Mouse (Mus musculus): ENCODE data around the gene Acox2.
"Not testable (repeated sequence)": the region's sequence is repeated elsewhere in the genome, so short reads cannot be mapped to it uniquely, and the experiment has no call there.

The Acox2 gene

DNA sequence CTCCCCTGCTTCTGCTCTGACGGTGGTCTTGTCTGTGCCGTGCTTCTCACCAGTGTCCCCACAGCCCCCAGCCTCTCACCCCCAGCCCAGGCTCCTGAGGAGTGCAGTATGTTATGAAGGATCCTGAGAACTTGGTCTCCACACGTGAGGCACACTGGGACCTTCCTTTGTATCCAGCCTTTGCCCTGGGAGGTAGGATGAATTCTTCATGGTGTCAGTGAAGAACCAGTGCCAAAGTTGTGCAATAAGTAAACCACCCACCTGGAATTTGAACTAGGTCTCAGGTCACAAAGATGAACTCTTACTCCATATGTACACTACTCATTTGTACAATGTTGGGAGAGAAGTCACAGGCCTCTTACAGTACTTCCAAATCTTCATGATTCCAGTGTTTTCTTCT, at the start of gene Acox2:
Gene Acox2 (minus strand): TSS at position 188 of the 400 bp plus-strand sequence.
- peak; percentile 1 for DNase-seq (ENCODE audit: low read depth, low spot score)

DNA sequence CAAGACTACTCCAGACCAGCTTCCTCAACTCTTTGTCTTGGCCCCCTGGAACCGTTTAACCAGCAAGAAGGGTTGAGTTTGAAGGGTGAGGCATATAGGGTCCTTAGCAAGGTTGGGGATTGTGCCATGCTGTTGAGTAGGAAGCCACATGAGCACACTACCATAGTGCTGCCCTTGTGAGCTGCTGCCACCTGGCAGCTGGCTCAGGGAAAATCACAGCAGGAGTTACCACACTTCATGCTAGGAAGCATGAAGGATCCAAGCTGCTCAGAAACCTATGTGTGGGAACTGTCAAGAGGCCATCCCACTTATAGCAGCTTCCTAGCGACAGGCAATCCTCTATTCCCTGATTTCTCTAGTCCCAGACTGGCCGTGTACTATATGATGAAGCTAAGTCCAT, 49.5 kb upstream of the Acox2 start:
- DNase-seq (ENCODE audit: low read depth, low spot score), result no peak

DNA sequence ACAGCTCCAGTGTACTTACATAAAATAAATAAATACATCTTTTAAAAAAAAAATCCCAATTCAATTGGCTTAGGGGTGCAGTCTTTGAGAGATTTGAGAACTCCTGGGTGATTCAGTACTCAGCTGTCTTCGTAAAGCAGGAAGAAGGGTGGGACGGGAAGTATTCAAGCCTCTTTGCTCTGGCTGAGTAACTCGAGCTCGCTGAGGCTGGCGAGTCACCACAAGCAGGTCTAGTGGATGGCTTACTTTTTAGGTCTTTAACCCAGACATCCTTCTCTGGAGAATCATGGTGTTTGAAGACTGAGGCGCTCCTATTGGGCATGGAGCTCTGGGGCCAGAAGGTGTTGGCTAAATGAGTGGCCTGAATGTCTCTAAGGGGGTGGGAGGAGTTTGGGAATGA, 47.7 kb upstream of the Acox2 start:
- no peak for DNase-seq (ENCODE audit: low read depth, low spot score)

DNA sequence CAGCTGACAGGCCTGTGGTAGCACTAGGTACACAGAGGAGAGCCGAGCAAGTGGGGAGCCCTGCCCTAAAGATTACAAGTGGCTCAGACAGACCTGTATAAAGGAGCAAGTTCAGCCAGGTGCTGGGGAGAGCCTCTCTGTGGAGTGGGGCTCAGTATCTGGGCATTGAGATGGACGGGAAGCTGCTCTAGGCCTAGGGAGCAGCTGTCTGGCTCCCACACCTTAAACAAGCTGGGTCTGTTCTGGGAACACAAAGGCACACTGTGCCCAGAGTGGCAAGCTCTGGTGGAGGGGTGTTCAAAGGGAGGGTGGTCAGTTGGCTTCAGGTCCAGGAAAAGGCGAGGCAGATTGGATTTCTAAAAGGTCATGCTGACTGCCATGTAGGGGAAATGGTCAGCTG, 45.9 kb upstream of the Acox2 start:
- no peak for DNase-seq (ENCODE audit: low read depth, low spot score)

DNA sequence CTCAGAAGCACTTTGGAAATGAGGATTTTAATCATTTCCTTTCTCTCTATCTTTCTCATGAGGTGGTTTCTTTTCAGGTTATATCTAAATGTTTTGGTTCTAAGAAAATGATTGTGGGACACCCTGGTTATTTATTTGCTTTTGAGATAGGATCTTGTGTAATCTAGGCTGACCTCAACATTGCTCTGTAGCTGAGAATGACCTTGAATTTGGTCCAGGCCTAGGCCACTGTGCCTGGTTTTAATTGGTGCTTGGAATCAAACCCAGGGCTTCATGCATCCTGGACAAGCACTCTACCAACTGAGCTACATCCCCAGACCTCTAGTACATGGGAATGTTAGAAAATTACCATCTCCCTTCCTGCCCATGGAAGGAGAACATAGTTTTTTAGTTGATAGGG, 44.9 kb upstream of the Acox2 start:
- DNase-seq (ENCODE audit: low read depth, low spot score), result no peak

DNA sequence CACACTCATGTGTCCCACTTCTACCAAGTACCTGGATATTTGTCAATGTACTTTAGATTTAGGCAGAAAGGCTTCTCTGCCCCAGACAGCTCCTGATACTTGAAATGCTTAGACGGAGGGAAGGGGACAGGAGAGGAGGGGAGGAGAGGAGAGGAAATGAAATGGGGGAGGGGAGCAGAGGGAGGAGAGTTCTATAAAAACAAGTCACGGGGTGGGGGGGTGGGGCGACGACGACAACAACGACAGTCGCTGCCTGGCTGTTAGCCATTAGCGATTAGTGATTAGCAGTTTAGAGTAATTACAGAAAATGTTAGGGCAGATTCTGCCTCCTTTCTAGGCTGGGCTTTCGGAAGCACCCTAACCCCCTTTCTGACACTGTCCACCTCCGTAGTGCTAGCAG, 43.5 kb upstream of the Acox2 start:
- no peak for DNase-seq (ENCODE audit: low read depth, low spot score)

DNA sequence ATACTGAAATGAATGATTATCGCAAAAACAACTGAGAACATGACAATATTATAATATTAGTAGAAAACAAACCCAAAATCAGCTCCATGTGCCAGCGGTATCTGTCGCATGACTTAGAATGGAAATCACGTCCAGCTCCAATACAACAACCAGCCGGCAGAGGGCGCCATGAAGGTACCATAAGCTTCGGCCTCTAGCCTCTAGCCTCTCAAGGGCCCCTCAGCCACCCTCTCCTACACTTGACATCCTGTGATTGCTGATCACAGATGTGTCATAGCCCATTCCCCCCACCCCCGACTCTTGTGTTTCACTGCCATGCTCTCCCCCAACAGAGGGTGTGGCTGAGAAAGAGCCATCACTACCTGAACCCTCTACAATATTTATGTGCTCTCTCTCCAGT, 41.1 kb upstream of the Acox2 start:
- DNase-seq (ENCODE audit: low read depth, low spot score), result peak; percentile 79

DNA sequence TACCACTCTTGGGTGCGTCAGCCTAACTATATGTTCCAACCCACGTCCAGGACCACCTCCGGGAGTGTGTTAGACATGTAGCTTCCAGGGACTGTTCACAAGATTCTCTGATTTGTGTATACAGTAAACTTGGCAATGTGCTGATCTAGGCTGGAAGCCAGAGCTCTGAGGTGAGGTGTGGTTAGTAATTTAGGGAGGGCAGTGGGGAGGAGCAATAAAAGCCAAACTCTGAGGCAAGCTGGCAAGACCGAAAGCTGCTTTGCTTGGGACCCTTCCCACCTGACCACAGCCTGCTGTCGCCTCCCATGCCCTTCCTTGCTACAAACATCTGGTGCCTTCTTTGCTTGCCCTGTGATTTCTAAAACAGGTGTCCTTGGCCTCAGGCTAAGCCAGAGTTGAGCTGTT, 38.7 kb upstream of the Acox2 start:
- DNase-seq (ENCODE audit: low read depth, low spot score), result no peak

DNA sequence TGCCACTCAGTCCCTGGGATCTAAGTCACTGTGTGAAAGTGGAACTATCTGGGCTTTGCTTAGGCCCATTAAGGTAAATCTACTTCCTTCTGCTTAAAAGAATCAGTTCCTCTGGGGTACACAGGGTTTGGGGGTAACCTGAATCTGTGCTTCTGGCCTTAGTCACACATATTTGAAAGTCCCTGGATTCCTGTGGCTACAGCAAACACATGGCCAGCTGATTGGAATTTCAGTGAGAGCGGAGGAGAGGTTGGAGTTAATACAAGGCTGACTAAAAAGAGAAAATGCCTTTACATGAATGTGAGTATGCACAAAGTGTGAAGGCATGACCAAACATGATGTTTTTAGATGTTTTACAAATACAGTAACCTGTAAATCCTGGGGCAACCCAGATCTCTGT, 35.1 kb upstream of the Acox2 start:
- DNase-seq (ENCODE audit: low read depth, low spot score), result no peak

DNA sequence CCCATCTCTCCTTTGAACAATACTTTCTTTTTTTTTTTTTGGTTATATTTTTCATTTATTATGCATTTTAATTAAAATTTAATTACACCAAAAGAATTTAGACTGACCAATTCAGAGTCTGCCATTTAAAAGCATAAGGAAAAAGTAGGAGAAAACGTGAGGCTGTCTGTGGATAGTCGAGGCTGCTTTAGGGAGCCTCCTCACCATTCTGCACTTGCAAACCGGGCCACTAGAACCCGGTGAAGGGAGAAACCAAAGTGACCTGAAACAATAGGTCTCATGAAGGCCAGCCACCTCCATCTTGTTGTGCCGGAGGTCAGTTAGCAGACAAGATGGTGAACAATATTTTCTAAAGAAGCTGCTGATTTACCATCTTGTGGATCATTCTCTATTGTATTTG, 27.4 kb upstream of the Acox2 start:
- DNase-seq (ENCODE audit: low read depth, low spot score), result peak; percentile 47

DNA sequence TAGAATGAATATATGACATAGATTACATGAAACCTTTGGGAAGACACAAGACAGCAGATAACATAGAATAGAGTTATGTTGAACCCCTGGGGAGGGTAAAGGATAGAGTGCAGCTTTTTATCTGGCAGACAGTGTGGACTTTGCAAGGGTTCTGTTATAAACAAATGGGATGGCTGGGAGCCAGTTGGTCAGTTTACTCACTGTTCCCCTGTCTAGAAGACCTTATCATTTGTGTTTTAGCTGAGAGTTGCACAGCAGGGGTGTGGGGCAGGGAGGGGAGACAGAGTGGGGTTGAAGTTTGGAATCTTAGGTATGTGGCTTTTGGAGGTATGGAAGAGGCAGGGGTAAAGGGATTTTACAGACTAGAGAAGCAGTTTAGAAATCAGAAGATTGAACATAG, 24.6 kb upstream of the Acox2 start:
- DNase-seq (ENCODE audit: low read depth, low spot score), result peak; percentile 28

DNA sequence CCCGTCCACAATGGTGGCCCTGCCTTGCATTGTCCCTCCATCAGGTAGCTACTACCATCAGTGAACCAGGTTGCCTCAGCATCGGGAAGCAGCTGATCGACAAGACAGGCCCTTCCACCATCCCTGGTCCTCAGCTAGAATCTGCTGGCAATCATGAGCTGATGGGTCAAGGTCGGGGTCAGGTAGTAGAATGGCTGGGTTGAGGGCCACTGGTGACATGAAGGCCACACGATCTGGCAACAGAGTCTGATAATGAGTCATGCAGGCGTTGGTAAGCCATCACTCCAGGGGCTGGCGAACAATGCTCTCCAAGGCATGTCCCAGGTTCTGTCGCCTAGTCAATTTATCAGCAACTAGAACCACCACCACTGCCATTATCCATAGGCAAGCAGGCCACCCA, 12.1 kb upstream of the Acox2 start:
- DNase-seq (ENCODE audit: low read depth, low spot score), result not testable (repeated sequence)

DNA sequence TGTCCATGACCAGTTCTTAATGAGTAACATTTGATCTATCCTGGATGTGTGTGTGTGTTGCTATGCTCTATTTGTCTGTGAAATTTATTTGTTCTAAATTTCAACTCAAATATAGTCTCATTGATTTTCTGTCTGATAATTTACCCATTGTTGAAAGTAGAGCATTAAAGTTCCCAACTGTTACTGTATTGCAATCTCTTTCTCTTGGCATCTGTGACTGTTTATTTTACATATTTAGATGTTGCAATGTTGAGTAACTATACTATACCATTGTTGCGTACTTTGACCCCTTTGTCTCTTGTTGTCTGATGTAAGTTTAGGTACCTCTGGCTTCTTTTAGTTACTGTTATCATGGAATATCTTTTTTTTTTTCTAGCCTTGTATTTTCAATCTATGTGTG, 5.2 kb upstream of the Acox2 start:
- DNase-seq (ENCODE audit: low read depth, low spot score), result no peak

DNA sequence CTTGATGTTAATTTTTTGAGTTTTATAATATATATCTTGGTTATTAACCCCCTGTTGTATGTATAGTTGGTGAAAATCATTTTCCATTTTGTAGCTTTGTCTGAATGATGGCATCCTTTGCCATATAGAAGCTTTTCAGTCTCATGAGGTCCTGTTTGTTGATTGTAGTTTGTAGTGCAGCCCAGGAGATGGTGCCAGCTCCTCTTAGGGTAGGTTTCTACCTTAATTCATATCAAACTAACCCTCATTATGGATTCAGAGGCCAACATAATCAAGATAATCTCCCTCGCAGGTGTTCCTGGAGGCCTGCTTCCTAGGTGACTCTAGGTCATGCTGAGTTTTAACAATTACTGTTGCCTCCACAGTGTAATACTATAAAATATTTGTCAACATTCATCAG, 3.1 kb upstream of the Acox2 start:
- DNase-seq (ENCODE audit: low read depth, low spot score), result no peak

DNA sequence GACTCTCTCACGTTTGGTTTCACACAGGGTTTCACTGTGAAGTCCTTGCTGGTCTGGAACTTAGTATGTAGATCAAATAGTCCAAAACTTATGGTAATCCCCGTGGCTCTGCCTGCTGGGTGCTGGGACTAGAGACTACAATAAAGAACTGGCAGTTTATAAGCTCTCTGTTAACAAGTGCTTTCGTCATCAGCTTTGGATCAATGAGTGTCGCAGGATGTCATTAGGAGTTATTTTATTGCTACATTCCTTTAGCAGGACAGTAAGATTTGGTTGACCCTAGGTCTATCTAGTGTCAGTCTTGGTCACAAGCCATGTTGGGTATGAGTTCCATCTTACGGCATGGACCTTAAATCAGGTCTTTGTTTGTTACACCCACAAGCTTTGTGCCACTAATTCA, 1.1 kb upstream of the Acox2 start:
- DNase-seq (ENCODE audit: low read depth, low spot score), result no peak

DNA sequence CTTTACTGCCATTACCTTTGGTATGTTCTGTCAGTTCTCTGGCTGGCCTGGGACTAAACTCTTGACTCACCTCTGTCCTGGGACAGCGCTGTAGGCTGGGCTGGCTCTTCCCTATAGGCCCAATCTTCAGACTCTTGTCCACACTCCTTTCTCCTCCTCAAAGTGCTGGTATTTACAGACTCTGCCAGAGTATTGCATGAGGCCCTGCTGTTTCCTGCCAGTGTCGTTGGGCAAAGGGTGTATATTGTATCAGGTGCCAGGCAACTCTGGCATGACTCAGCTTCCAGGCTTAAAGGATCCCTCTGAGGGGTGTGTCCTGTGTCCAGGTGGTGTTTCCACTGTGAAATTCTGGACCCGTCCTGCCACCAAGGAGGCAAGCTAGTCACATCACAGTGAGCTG, 401 bp downstream of the Acox2 start:
- DNase-seq (ENCODE audit: low read depth, low spot score), result peak; percentile 1

DNA sequence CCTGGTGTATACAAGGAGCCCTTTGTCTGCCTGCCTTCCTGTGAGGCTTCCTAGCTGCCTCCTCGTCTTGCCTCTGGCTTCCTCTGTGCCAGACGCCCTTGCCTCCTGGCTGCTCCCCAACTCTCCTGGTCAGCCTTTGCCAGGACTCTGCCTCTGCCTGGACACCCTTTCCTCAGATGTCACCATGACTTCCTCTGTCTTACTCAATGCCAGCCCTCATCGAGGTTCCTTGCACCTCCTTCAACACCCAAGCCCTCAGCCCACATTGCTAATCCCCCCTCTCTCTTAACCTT, 872 bp downstream of the Acox2 start:
- DNase-seq (ENCODE audit: low read depth, low spot score), result no peak

DNA sequence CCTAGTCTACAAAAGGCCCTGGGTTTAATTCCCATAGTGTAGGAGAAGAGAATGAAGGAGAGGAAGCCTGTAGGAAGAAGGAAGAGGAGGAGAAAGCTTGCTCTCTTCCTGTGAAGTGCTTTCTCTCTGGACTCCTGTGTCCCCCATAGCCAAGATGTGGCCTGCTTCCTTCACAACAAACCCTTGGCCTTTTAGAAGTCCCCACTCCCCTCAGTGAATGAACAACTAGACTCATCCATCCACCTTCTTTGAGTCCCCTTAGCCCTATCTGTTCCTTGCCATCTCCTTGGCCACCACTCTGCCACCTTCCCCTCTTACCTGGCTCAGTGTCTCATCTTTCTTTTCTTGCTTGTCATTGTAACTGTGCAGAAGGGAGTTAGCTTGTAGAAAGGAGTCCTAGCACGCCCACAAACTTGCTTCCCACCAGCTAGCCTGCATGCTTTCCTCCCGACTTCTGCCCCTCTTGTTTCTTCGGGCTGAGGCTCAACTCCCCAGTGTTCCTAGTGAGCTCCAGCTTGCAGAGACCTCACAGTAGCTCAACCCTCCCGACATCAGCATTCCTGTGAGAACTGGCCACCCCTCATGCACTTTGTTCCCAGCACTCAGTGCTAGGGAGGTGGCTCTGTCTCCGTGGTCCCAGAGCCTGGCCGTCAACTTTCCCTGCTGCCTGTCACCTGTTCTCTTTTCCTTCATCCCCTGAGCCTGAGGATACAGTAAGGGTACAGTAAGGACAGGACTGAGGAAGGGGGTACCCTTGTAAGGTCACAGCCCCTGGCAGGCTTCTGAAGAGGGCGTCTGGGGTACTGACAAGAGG, 1.4 kb downstream of the Acox2 start:
- no peak for DNase-seq (ENCODE audit: low read depth, low spot score)

DNA sequence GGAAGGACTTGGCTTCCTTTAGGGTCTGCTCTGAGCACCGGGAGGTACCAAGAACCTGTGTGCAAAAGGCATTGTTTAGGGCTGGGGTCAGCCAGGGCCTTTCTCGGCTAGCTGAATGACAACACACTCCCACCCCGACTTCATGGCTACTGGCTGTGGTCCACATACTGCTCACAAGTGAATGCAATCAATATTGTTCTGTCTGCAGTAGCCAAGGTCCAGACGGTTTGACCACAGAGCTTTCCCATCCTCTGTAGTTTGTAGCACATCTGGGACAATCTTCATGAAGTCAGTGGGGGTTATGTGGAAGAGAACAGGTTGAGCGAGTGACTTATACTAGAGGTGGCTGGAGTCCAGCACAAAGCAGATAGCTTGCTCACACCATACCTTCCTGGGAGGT, 2.3 kb downstream of the Acox2 start:
- DNase-seq (ENCODE audit: low read depth, low spot score), result no peak

DNA sequence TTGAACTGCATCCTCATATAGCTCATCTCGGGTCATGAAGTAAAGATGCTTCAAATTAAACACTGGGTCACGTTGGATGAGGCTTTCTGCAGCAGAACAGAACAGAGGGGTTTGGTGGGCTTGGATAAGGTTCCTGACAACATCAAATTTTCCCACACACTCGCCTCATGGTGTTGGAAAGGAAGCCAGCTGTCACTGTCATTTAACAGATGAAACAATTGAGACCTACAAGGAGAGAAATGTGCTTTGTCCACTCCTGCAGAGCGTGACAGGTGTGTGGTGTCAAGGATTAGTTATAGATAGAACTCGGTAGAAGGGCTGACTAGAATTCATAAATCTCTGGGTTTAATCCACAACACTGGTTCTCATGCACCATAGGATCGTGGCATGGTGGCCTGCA, 3.1 kb downstream of the Acox2 start:
- DNase-seq (ENCODE audit: low read depth, low spot score), result no peak

DNA sequence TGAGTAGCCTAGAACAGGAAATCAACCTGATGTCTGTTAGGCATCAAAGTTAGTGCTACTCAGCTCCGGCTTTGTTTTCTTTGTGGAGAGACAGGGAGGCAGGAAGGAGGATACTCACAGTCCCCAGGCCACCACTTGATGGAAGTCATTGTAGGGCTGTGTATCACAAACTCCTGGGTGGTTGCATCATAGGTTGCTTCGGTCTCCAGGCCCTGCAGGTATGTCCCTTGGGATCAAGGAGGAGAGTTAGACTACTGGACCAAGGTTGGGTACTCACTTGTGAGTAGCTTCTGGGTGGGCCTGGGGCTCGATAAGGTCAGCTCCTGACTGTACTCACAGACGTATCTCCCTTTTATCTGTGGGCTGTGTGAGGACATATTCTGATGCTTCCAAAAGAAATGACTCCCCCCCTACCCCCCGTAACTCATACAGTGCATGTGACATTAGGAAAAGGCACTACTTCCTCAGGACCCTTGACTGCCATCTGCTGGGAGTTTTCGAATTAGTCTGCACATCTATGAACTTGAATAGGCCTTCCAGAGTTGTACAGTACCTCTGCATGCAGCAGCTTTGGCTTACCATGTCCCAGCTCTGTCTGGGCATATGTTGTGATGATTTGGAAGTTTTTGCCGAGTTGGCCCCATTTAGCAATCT, 4.0 kb downstream of the Acox2 start:
- DNase-seq (ENCODE audit: low read depth, low spot score), result peak; percentile 26

DNA sequence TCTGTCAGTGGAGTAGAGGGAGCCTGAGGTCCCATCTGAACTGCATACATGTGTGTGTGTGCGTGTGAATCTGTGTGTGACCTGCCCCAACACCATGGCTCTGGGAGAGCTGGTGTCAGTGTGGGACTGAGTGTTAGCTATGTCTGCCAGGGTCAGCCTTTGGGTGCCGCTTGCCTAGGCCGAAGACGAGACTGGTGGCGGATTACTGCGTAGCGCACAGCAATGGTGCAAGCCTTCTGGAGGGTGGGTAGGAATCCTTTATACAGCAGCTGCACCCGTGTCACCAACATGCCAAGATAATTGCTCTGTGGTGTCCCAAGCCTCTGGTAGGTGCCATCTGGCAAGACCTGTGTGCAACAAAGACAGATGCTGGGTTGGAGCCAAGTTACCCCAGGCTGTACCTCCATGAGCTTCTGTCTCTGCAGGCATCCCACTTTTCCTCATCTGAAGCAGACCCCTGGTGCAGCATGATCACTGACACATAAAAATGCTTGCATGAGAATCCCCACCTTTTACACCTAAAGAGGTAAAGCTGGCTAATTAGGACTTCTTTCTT, 7.7 kb downstream of the Acox2 start:
- DNase-seq (ENCODE audit: low read depth, low spot score), result no peak

DNA sequence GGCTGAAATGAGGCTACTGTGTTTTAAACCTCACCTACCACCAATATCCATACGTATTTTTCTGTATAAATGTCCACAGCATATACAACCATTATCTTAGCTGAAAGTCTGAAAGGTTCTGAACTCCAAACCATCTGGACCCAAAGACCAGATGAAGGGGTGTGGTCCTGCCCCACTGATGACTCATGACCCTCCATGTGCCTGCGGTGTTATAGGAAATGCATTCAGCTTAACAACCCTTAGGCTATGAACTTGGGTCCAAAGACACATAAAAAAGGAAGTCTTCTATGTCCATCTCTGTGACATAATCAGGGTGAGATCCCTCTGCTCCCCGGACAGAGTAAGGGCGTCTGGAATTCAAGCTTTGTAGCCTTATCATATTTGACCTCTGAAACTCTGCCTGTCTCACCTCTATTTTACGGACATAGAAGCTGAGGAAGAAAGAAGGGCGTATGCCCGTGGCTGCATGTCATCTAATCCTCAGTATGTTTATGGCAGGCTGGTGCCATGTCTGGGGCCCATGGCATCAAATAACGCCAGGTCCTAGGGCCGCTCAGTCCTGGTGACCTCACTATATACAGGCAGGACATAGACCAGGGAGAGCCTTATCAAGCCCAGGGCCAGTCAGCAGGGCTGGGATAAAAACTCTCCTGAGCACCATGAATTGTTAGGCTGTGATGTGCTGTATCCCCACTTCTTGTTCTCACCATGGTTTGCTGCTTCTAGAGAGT, 8.8 kb downstream of the Acox2 start:
- DNase-seq (ENCODE audit: low read depth, low spot score), result no peak
